Mouse (Mus musculus): ENCODE measurements at regions not wholly inside any gene's neighbourhood (a gene's known extent, or its start where the extent isn't known, plus 50 kb on each side); places are given as distances from the start of the nearest gene placed in this dataset.

DNA sequence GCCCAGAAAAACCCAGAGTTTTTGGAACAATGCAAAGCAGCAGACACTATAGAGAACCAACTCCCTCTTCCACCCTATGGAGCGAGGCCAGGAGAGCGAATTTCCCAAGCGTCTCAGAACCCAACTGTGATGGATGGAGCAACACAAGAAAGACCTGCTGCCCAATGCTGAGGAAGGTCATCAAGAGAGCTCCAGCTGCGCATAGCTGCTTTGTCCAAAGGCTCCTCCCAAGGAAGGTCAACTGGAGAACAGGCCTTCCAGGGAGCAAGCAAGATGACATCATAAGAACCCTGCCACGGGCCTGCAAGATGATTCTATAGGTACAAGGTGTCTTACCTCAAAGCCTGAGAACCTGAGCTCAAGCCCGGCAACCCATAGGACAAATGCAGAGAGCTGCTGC is 104.5 kb upstream of the Lpar1 start:
- Histone ChIP-seq H3K36me3 (ENCODE audit: control insufficient read depth, insufficient read depth, low read length) (no peaks in the 10 kb centered on the region), H3K27ac (replicated peaks) (no peak overlapping the region), H3K4me3 (ENCODE audit: low read depth, low read length) (no peak overlapping the region), H3K9ac (ENCODE audit: low read length) (no peak overlapping the region), H3K4me1 (replicated peaks; ENCODE audit: control insufficient read depth, insufficient read depth) (no peaks in the 10 kb centered on the region), H3K27me3 (ENCODE audit: control insufficient read depth, insufficient read depth, low read length) (no peaks in the 10 kb centered on the region), H3K9me3 (ENCODE audit: control insufficient read depth, low read length) (no peaks in the 10 kb centered on the region), H3K4me2 (replicated peaks; ENCODE audit: low read depth) (no peak overlapping the region)
- 45% methylated on average over 6 of the region's 6 CpGs for whole genome bisulfite sequencing
- TF ChIP-seq EP300 (optimal IDR thresholded peaks at IDR 0.05): no peak
- TF ChIP-seq CTCF (IDR thresholded peaks at IDR 0.05; ENCODE audit: low read depth): no peak
- DNase-seq (ENCODE audit: low spot score): no peak
- peak; percentile 64 for ATAC-seq (ENCODE audit: low FRiP score, low TSS enrichment)

DNA sequence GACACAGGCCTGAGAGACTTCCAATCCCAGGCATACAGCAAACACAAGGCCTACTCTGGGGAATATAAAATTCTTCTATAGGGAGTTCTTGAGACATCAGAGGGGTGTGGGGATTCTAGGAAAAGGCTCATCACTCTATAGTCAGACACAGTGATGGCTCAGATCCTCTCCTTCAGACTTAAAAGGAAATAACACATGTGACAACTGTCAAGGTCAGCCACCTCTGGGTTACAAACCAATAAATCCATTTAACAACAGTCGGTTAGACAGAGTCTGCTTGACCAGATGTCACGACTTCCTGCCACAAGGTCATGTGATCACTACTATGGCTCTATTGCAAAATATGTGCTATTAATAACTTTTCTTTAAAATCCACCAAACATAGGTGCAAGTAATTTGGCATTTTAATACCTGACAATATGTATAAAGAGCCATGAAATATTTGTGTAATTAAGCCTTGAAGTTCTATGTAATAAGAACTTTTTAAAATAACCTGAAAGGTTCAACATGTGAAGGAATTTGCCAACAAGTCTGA is 94.1 kb upstream of the Lpar1 start:
- no peak overlapping the region for H3K4me2 ChIP-seq (replicated peaks; ENCODE audit: low read depth)
- no peaks in the 10 kb centered on the region for H3K9me3 ChIP-seq (ENCODE audit: control insufficient read depth, low read length)
- DNase-seq (ENCODE audit: low spot score) (no peak), ATAC-seq (ENCODE audit: low FRiP score, low TSS enrichment) (no peak)
- H3K4me1 ChIP-seq (replicated peaks; ENCODE audit: control insufficient read depth, insufficient read depth): no peaks in the 10 kb centered on the region
- TF ChIP-seq EP300 (optimal IDR thresholded peaks at IDR 0.05): no peak
- TF ChIP-seq CTCF (IDR thresholded peaks at IDR 0.05; ENCODE audit: low read depth): no peak
- no peak overlapping the region for H3K9ac ChIP-seq (ENCODE audit: low read length)
- H3K27ac ChIP-seq (replicated peaks): no peak overlapping the region
- H3K36me3 ChIP-seq (ENCODE audit: control insufficient read depth, insufficient read depth, low read length): no peaks in the 10 kb centered on the region
- H3K4me3 ChIP-seq (ENCODE audit: low read depth, low read length): no peak overlapping the region
- 53% methylated on average over 2 of the region's 2 CpGs for WGBS
- no peaks in the 10 kb centered on the region for H3K27me3 ChIP-seq (ENCODE audit: control insufficient read depth, insufficient read depth, low read length)

DNA sequence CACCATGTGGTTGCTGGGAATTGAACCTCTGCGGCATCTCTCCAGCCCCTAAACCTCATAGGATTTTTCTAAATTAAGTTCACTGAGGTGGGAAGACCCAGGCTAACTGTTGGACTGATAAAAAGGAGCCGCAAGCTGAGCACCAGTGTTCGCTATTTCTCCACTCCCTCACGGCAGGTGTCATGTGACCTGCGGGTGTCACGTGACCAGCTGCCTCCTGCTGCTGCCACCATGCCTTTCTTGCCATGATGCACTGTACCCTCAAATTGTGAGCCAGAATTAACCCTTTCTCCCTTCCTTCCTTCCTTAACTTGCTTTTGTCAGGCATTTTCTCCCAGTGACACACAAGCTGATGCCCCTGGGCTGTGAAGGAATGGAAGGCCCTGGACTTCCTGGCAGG is 93.1 kb upstream of the Lpar1 start:
- TF ChIP-seq EP300 (optimal IDR thresholded peaks at IDR 0.05): no peak
- TF ChIP-seq CTCF (IDR thresholded peaks at IDR 0.05; ENCODE audit: low read depth): no peak
- H3K27me3 ChIP-seq (ENCODE audit: control insufficient read depth, insufficient read depth, low read length): no peaks in the 10 kb centered on the region
- H3K36me3 ChIP-seq (ENCODE audit: control insufficient read depth, insufficient read depth, low read length): no peaks in the 10 kb centered on the region
- H3K9me3 ChIP-seq (ENCODE audit: control insufficient read depth, low read length): no peaks in the 10 kb centered on the region
- ATAC-seq (ENCODE audit: low FRiP score, low TSS enrichment): no peak
- H3K9ac ChIP-seq (ENCODE audit: low read length): no peak overlapping the region
- DNase-seq (ENCODE audit: low spot score): no peak
- 97% methylated on average over 6 of the region's 6 CpGs for WGBS
- no peak overlapping the region for H3K27ac ChIP-seq (replicated peaks)
- no peaks in the 10 kb centered on the region for H3K4me1 ChIP-seq (replicated peaks; ENCODE audit: control insufficient read depth, insufficient read depth)
- H3K4me3 ChIP-seq (ENCODE audit: low read depth, low read length): no peak overlapping the region
- no peak overlapping the region for H3K4me2 ChIP-seq (replicated peaks; ENCODE audit: low read depth)

DNA sequence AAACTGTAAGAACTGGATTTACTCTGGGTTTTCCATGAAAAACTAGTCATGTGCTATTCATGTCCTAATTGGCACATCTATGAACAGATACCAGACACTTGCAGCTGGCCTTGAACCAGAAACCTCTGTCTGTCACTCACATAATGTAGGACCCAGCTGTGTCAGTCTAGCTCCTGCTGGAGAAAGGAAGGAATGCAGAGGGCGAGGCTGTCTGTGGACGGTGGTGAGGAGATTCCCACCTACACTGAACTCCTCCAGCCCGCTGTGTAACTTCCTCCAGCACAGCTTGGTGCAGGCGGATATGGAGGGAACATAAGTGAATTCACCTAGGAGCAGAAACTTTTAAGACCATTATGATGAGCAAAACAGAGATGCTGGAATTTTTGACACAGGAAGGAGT is 89.7 kb upstream of the Lpar1 start:
- Histone ChIP-seq H3K27ac (replicated peaks) (no peak overlapping the region), H3K27me3 (ENCODE audit: control insufficient read depth, insufficient read depth, low read length) (no peaks in the 10 kb centered on the region), H3K4me2 (replicated peaks; ENCODE audit: low read depth) (no peak overlapping the region), H3K9ac (ENCODE audit: low read length) (no peak overlapping the region), H3K4me1 (replicated peaks; ENCODE audit: control insufficient read depth, insufficient read depth) (no peaks in the 10 kb centered on the region), H3K9me3 (ENCODE audit: control insufficient read depth, low read length) (no peaks in the 10 kb centered on the region), H3K36me3 (ENCODE audit: control insufficient read depth, insufficient read depth, low read length) (no peaks in the 10 kb centered on the region), H3K4me3 (ENCODE audit: low read depth, low read length) (no peak overlapping the region)
- ATAC-seq (ENCODE audit: low FRiP score, low TSS enrichment) (no peak), DNase-seq (ENCODE audit: low spot score) (no peak)
- no peak for TF ChIP-seq EP300 (optimal IDR thresholded peaks at IDR 0.05)
- 0 out of 2 replicates have a peak, but pooled peaks have one; percentile 21 for TF ChIP-seq CTCF (IDR thresholded peaks at IDR 0.05; ENCODE audit: low read depth)
- 51% methylated on average over 4 of the region's 4 CpGs for WGBS

DNA sequence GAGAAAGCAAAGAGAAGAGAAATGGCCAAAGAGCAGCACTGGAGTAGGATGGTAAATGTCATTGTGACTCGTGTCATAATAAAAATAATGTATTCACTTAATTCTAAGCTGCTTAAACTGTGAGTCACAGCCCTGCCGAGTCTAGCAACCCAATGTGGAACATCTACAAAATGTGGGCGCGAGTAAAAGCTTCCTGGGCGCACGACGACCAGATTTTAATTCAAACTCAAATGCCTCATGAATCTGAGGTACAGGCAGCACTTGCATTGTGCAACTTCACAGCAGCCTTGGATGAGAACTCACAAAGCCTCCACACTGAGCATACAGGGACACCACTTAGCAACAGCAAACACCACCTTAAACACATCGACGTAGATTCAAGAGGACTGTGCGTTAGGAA is 88.5 kb upstream of the Lpar1 start:
- Histone ChIP-seq H3K4me3 (ENCODE audit: low read depth, low read length) (no peak overlapping the region), H3K9me3 (ENCODE audit: control insufficient read depth, low read length) (no peaks in the 10 kb centered on the region), H3K4me2 (replicated peaks; ENCODE audit: low read depth) (no peak overlapping the region), H3K4me1 (replicated peaks; ENCODE audit: control insufficient read depth, insufficient read depth) (no peaks in the 10 kb centered on the region), H3K36me3 (ENCODE audit: control insufficient read depth, insufficient read depth, low read length) (no peaks in the 10 kb centered on the region), H3K27me3 (ENCODE audit: control insufficient read depth, insufficient read depth, low read length) (no peaks in the 10 kb centered on the region), H3K27ac (replicated peaks) (no peak overlapping the region), H3K9ac (ENCODE audit: low read length) (no peak overlapping the region)
- WGBS: 64% methylated on average over 10 of the region's 10 CpGs
- no peak for DNase-seq (ENCODE audit: low spot score)
- TF ChIP-seq CTCF (IDR thresholded peaks at IDR 0.05; ENCODE audit: low read depth) (no peak), EP300 (optimal IDR thresholded peaks at IDR 0.05) (no peak)
- no peak for ATAC-seq (ENCODE audit: low FRiP score, low TSS enrichment)

DNA sequence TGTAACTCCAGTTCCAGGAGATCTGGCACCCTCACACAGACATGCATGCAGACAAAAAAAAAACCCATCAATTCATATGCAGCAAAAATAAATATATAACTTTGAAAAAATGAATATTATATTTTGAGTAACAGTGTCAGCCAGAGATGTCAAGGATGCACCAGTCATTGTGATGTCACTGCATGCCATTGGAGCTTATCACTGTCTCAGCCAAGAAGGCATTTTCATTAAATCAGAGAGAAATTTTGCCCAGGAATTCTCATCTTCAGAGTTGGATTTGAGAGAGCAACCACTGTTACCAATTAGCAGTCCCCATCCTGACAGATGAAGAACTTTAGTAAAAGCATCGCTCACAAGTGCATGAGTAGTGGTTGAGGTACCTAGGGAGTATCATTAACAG is 79.0 kb upstream of the Lpar1 start:
- no peak for TF ChIP-seq CTCF (IDR thresholded peaks at IDR 0.05; ENCODE audit: low read depth)
- Histone ChIP-seq H3K4me1 (replicated peaks; ENCODE audit: control insufficient read depth, insufficient read depth) (no peaks in the 10 kb centered on the region), H3K9me3 (ENCODE audit: control insufficient read depth, low read length) (no peaks in the 10 kb centered on the region), H3K27ac (replicated peaks) (no peak overlapping the region), H3K9ac (ENCODE audit: low read length) (no peak overlapping the region), H3K4me3 (ENCODE audit: low read depth, low read length) (no peak overlapping the region), H3K4me2 (replicated peaks; ENCODE audit: low read depth) (no peak overlapping the region), H3K27me3 (ENCODE audit: control insufficient read depth, insufficient read depth, low read length) (no peaks in the 10 kb centered on the region), H3K36me3 (ENCODE audit: control insufficient read depth, insufficient read depth, low read length) (no peaks in the 10 kb centered on the region)
- 94% methylated on average over 1 of the region's 1 CpGs for WGBS
- DNase-seq (ENCODE audit: low spot score): no peak
- ATAC-seq (ENCODE audit: low FRiP score, low TSS enrichment): no peak

All from stomach, postnatal 0 days (tissue).